ENCODE assay signal across 9 mouse cellular contexts in genomic region chr7:98729661-98730271, GRCm38 (mm10). TPM values are rescaled to one million over a fixed set of nuclear protein-coding genes. Genes with fewer than 3 reads are reported as not detected.
DNase-seq lines count a peak whose midpoint lies in the region; ATAC-seq and TF ChIP-seq lines count a peak whose summit lies in the region.
"Had no signal": no experiment of that assay in that cellular context is flagged by ENCODE, and none has a peak within 500 bp of the region (broad histone marks: within the 10 kb centered on the region; RNA-seq: fewer than 3 reads in every experiment).

No protein-coding gene starts in this region.

- H3K36me3 ChIP-seq in E14TG2a.4 (ENCODE audit: insufficient read depth, low read length) = no peaks in the 10 kb centered on the region
- H3K36me3 ChIP-seq in forebrain, embryonic 10.5 days (replicated peaks) = no peaks in the 10 kb centered on the region
- no peaks in the 10 kb centered on the region for H3K36me3 ChIP-seq in stomach, embryonic 16.5 days (ENCODE audit: control insufficient read depth, insufficient read depth, low read length)

- peaks cover 79% of the 10 kb centered on the region for H3K27me3 ChIP-seq in E14TG2a.4 (ENCODE audit: insufficient read depth, low read length)
- H3K27me3 ChIP-seq in forebrain, embryonic 10.5 days (ENCODE audit: poor library complexity, severe bottlenecking) = peaks cover 37% of the 10 kb centered on the region
- H3K27me3 ChIP-seq in stomach, embryonic 16.5 days (ENCODE audit: control insufficient read depth, insufficient read depth, low read length) = no peaks in the 10 kb centered on the region

- WGBS in forebrain, embryonic 10.5 days = 9% methylated on average over 19 of the region's 19 CpGs
- 30% methylated on average over 19 of the region's 19 CpGs for WGBS in stomach, embryonic 16.5 days

- peak; percentile 30; the same call in 1 of the 2 replicates for ATAC-seq in stomach, embryonic 16.5 days (ENCODE audit: insufficient read depth, low FRiP score)

- peak overlapping the region; percentile 51 for H3K27ac ChIP-seq in forebrain, embryonic 10.5 days
- H3K27ac ChIP-seq in stomach, embryonic 16.5 days (ENCODE audit: low read length) = peak overlapping the region; percentile 37

- H3K4me2 ChIP-seq in stomach, embryonic 16.5 days (ENCODE audit: low read depth, low read length) = peak overlapping the region; percentile 45

- no peak for TF ChIP-seq CTCF in E14TG2a.4 (conservative IDR thresholded peaks at IDR 0.05; ENCODE audit: low read length)

- peaks cover 20% of the 10 kb centered on the region for H3K4me1 ChIP-seq in E14TG2a.4 (replicated peaks; ENCODE audit: low read depth, low read length)
- H3K4me1 ChIP-seq in forebrain, embryonic 10.5 days = peaks cover 15% of the 10 kb centered on the region
- peaks cover 6% of the 10 kb centered on the region; the same call in 1 of the 2 replicates for H3K4me1 ChIP-seq in stomach, embryonic 16.5 days (ENCODE audit: control insufficient read depth, insufficient read depth, low read length)

- peak overlapping the region; percentile 60 for H3K4me3 ChIP-seq in E14TG2a.4 (replicated peaks; ENCODE audit: low read length)
- peak overlapping the region; percentile 40 for H3K4me3 ChIP-seq in forebrain, embryonic 10.5 days
- H3K4me3 ChIP-seq in stomach, embryonic 16.5 days (replicated peaks; ENCODE audit: low read length) = 0 out of 2 replicates have a peak overlapping the region, but pooled peaks have one; percentile 9
- H3K4me3 ChIP-seq: erythroblast, embryonic 14.5 days had no signal

- peak overlapping the region; percentile 37 for H3K9ac ChIP-seq in stomach, embryonic 16.5 days (ENCODE audit: low read length)

- DNase-seq in cerebellum, postnatal 10 days = peak; percentile 78 to 84
- DNase-seq in cerebellum, adult 11-12 months = no peak
- DNase-seq in forebrain, embryonic 10.5 days (ENCODE audit: extremely low spot score, low spot score) = peak; percentile 32
- peak; percentile 3 to 27 for DNase-seq in kidney, postnatal 36 days
- DNase-seq in T-cell, adult 2 months (ENCODE audit: low spot score) = no peak
- DNase-seq in gastrocnemius, postnatal 10 days = no peak

- no peaks in the 10 kb centered on the region for H3K9me3 ChIP-seq in E14TG2a.4 (ENCODE audit: low read length)
- no peaks in the 10 kb centered on the region for H3K9me3 ChIP-seq in forebrain, embryonic 10.5 days
- H3K9me3 ChIP-seq in stomach, embryonic 16.5 days (replicated peaks; ENCODE audit: control insufficient read depth, low read length) = no peaks in the 10 kb centered on the region

RNA-seq across cellular contexts. Expression of gene Thap12, which starts 26.9 kb away (rescaled TPM):
- 58.1 and 58.2 TPM in 2 replicates for polyA plus RNA-seq in forebrain, embryonic 10.5 days (2016; fragmentation: Nextera tagmentation; extraction: Ambion mirVana)
- polyA plus RNA-seq in stomach, embryonic 16.5 days (2015; fragmentation: Nextera tagmentation; extraction: Ambion mirVana) = 41.0 and 42.9 TPM in 2 replicates
- total RNA-seq in gastrocnemius, postnatal 10 days (2021) = 10 to 100 TPM; 74.8 to 77.7 TPM

Comparison
In these comparisons a context has a peak if more than half of its experiments do, and no peak if none do; other contexts are left out.
1. DNase-seq: peak in cerebellum, postnatal 10 days (2 of 2), forebrain, embryonic 10.5 days (single experiment) and kidney, postnatal 36 days (2 of 2); none in cerebellum, adult 11-12 months (single experiment), T-cell, adult 2 months (single experiment) and gastrocnemius, postnatal 10 days (single experiment).
2. H3K4me3 ChIP-seq: peak in every context shown above with its lines; median percentile 60 in E14TG2a.4; 40 in forebrain, embryonic 10.5 days; 9 in stomach, embryonic 16.5 days.